Mouse (Mus musculus) embryonic fibroblast, embryonic 13.5 days (primary cell): ENCODE data around the gene Kif27. TPM values are rescaled to one million over a fixed set of nuclear protein-coding genes. Genes with fewer than 3 reads are reported as not detected.

ENCODE experiments used
- H3K27ac ChIP-seq: 2 replicates; pipeline ENCODE4 v1.5.1; 2012; ENCODE audit warnings: low read length, control low read depth, inconsistent platforms; ENCODE audit not compliant: insufficient read depth
- H3K4me1 ChIP-seq: 2 replicates; pipeline ENCODE4 v1.6.1; 2011; ENCODE audit warnings: low read length; ENCODE audit not compliant: control insufficient read depth, insufficient read depth
- H3K4me3 ChIP-seq: 2 replicates; pipeline ENCODE4 v1.5.1; 2011; ENCODE audit warnings: mild to moderate bottlenecking, control low read depth, low read length; ENCODE audit not compliant: insufficient read depth
- CTCF ChIP-seq: IDR thresholded peaks from 2 replicates; pipeline ENCODE4 v1.5.1; 2011; ENCODE audit warnings: mild to moderate bottlenecking, control low read depth, low read length, moderate library complexity, borderline replicate concordance; ENCODE audit not compliant: insufficient read depth
- POLR2A ChIP-seq: IDR thresholded peaks from 2 replicates; pipeline ENCODE4 v1.6.1; 2011; ENCODE audit warnings: low read depth, mild to moderate bottlenecking, control low read depth, low read length, moderate library complexity
- polyA plus RNA-seq: library from polyadenylated mRNA; stranded (reverse); fragments of >200 nt; gene quantifications from 2 replicates; pipeline ENCODE4 v1.2.4, GENCODE M21; 2011; ENCODE audit warnings: low read depth; ENCODE audit not compliant: missing spikeins, insufficient read length

The Kif27 gene
- polyA plus RNA-seq, 1 experiment, result 0.44 TPM

DNA sequence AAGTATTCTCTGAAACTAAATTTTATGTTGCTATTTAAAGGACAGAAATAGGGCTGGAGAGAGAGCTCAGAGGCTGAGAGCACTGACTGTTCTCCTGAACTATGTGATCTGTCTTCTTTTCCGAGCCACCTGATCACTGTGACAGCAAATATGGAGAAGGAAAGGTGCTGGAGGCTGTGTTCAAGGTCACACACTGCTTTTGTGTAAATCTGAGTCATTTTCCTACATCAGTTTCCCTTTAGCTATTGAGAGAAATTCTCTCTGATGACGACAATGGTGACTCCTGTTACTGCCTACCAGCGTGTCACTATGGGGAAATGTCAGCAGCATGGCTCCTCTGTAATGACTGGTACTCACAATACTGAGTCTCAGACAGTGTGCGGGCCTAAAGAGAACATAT lies 97.2 kb downstream of the Kif27 start:
- Histone ChIP-seq H3K27ac (no peak overlapping the region), H3K4me1 (no peaks in the 10 kb centered on the region), H3K4me3 (no peak overlapping the region)
- TF ChIP-seq CTCF, result no peak
- no peak for TF ChIP-seq POLR2A

DNA sequence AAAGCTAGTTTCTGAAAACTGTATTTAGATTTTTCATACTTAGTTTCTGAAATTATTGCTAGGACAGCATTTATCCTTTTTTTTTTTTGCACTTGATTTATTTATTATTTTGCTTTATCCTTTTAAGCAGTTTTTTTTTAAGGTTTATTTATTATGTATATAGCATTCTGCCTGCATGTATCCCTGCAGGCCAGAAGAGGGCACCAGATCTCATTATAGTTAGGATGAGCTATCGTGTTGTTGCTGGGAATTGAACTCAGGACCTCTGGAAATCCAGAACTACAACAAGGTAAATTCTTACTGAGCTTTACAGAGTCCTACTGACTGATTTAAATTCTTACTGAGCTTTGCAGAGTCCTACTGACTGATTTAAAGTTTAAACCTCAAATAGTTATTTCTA lies 105.7 kb downstream of the Kif27 start:
- no peak for TF ChIP-seq POLR2A
- TF ChIP-seq CTCF, result no peak
- H3K4me3 ChIP-seq, result no peak overlapping the region
- H3K4me1 ChIP-seq, result no peaks in the 10 kb centered on the region
- H3K27ac ChIP-seq, result no peak overlapping the region

- no peaks in the 10 kb centered on the region for H3K4me1 ChIP-seq
- no peak for TF ChIP-seq CTCF
- TF ChIP-seq POLR2A, result no peak
- H3K4me3 ChIP-seq, result no peak overlapping the region
- no peak overlapping the region for H3K27ac ChIP-seq
Measured at GRCm38 (mm10) chr13:58248957-58249356, 110.0 kb downstream of the Kif27 start.

Other genes starting within 250 kb of the Kif27 start
- gene Klhl3, start 245.5 kb downstream of the Kif27 start, polyA plus RNA-seq, result 0.43 and 0.53 TPM in 2 replicates
- 188 and 202 TPM in 2 replicates for gene Hnrnpa0, start 230.6 kb downstream of the Kif27 start, polyA plus RNA-seq
- 20.0 and 27.7 TPM in 2 replicates for gene Idnk, start 201.5 kb downstream of the Kif27 start, polyA plus RNA-seq
- 102 and 103 TPM in 2 replicates for gene Ubqln1, start 143.5 kb downstream of the Kif27 start, polyA plus RNA-seq
- 23.8 and 33.9 TPM in 2 replicates for gene Gkap1, start 83.4 kb downstream of the Kif27 start, polyA plus RNA-seq
- 17.3 and 19.6 TPM in 2 replicates for gene 2210016F16Rik, start 26.1 kb upstream of the Kif27 start, polyA plus RNA-seq
- gene Rmi1, start 43.1 kb upstream of the Kif27 start, polyA plus RNA-seq, result 21.2 and 24.5 TPM in 2 replicates
- gene Hnrnpk, start 44.2 kb upstream of the Kif27 start, polyA plus RNA-seq, result 1,418 and 1,755 TPM in 2 replicates